ENCODE assay signal across 26 mouse cellular contexts in the genomic region with DNA sequence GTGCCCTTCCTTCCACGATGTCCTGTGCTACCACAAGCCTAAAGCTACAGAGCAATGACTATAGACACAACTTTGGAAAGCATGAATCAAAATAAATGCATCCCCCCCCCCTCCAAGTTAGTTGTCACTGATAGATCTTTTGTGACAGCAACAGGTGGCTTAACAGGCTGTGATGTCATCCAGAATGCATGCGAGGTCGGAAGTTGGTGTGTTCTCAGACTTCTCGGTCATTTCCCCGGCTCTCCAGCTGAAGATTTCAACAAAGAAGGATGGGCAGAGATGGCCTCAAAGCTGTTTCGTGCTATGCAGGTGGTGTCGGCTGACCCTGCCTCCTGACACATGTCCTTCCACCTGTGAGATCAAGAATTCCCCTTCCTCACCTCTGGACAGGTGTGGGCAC.
DNase-seq lines count a peak whose midpoint lies in the region; ATAC-seq and TF ChIP-seq lines count a peak whose summit lies in the region.
"Had no signal": no experiment of that assay in that cellular context is flagged by ENCODE, and none has a peak within 500 bp of the region (broad histone marks: within the 10 kb centered on the region; RNA-seq: fewer than 3 reads in every experiment).

No protein-coding gene starts in this region.

- H3K4me3 ChIP-seq in embryonic facial prominence, embryonic 12.5 days = no peak overlapping the region
- no peak overlapping the region for H3K4me3 ChIP-seq in embryonic facial prominence, embryonic 10.5 days
- no peak overlapping the region for H3K4me3 ChIP-seq in C2C12 (ENCODE audit: insufficient read depth, poor library complexity, severe bottlenecking)
- H3K4me3 ChIP-seq: embryonic facial prominence, embryonic 13.5 days; embryonic facial prominence, embryonic 15.5 days; erythroblast, embryonic 14.5 days; forebrain, embryonic 10.5 days; forebrain, embryonic 12.5 days had no signal

- H3K27me3 ChIP-seq in embryonic facial prominence, embryonic 12.5 days = peaks cover 9% of the 10 kb centered on the region; the same call in 1 of the 2 replicates
- peaks cover 44% of the 10 kb centered on the region for H3K27me3 ChIP-seq in embryonic facial prominence, embryonic 10.5 days (replicated peaks; ENCODE audit: low read depth, poor library complexity, severe bottlenecking)
- H3K27me3 ChIP-seq in C2C12 (ENCODE audit: control insufficient read depth, insufficient read depth, insufficient read length) = no peaks in the 10 kb centered on the region
- H3K27me3 ChIP-seq: embryonic facial prominence, embryonic 15.5 days had no signal

- no peak overlapping the region for H3ac ChIP-seq in C2C12 (ENCODE audit: control insufficient read depth, insufficient read length, low read depth)

- peaks cover 14% of the 10 kb centered on the region; the same call in 1 of the 2 replicates for H3K4me1 ChIP-seq in embryonic facial prominence, embryonic 12.5 days
- peaks cover 19% of the 10 kb centered on the region for H3K4me1 ChIP-seq in embryonic facial prominence, embryonic 10.5 days
- H3K4me1 ChIP-seq: forebrain, embryonic 12.5 days had no signal

- H3K79me2 ChIP-seq in C2C12 (ENCODE audit: control insufficient read depth, insufficient read depth) = no peaks in the 10 kb centered on the region

- WGBS in embryonic facial prominence, embryonic 12.5 days = 73% methylated on average over 7 of the region's 7 CpGs
- 81% methylated on average over 7 of the region's 7 CpGs for WGBS in embryonic facial prominence, embryonic 10.5 days

- no peak overlapping the region for H3K9ac ChIP-seq in embryonic facial prominence, embryonic 12.5 days
- H3K9ac ChIP-seq: embryonic facial prominence, embryonic 13.5 days; embryonic facial prominence, embryonic 15.5 days; forebrain, embryonic 12.5 days had no signal

- H3K36me3 ChIP-seq in embryonic facial prominence, embryonic 12.5 days = no peaks in the 10 kb centered on the region
- H3K36me3 ChIP-seq in embryonic facial prominence, embryonic 10.5 days (replicated peaks) = no peaks in the 10 kb centered on the region
- no peaks in the 10 kb centered on the region for H3K36me3 ChIP-seq in C2C12 (ENCODE audit: control insufficient read depth, insufficient read depth)
- H3K36me3 ChIP-seq: embryonic facial prominence, embryonic 13.5 days; embryonic facial prominence, embryonic 15.5 days; forebrain, embryonic 10.5 days; forebrain, embryonic 12.5 days had no signal

- no peaks in the 10 kb centered on the region for H3K9me3 ChIP-seq in embryonic facial prominence, embryonic 12.5 days
- 0 out of 2 replicates have a peak, but pooled peaks cover 3% of the 10 kb centered on the region for H3K9me3 ChIP-seq in embryonic facial prominence, embryonic 10.5 days
- H3K9me3 ChIP-seq: embryonic facial prominence, embryonic 13.5 days; embryonic facial prominence, embryonic 15.5 days had no signal

- ATAC-seq in embryonic facial prominence, embryonic 12.5 days (ENCODE audit: insufficient number of reproducible peaks, insufficient read depth, low FRiP score, low TSS enrichment) = 0 out of 2 replicates have a peak, but pooled peaks have one; percentile 5
- 0 out of 2 replicates have a peak, but pooled peaks have one; percentile 9 for ATAC-seq in monocyte, adult 5-6 weeks (replicated peaks; ENCODE audit: insufficient number of reproducible peaks, low FRiP score, low TSS enrichment, poor library complexity, severe bottlenecking)
- ATAC-seq: forebrain, embryonic 14.5 days; forebrain, embryonic 16.5 days had no signal

- TF ChIP-seq CTCF in C2C12 (IDR thresholded peaks at IDR 0.05; ENCODE audit: control insufficient read depth, insufficient read depth, insufficient read length) = no peak

- H3K79me3 ChIP-seq in C2C12 (ENCODE audit: low read depth) = no peaks in the 10 kb centered on the region

- no peak overlapping the region for H3K4me2 ChIP-seq in embryonic facial prominence, embryonic 12.5 days (replicated peaks)
- H3K4me2 ChIP-seq: embryonic facial prominence, embryonic 13.5 days; embryonic facial prominence, embryonic 15.5 days; forebrain, embryonic 12.5 days had no signal

- H3K27ac ChIP-seq in embryonic facial prominence, embryonic 12.5 days = no peak overlapping the region
- no peak overlapping the region for H3K27ac ChIP-seq in embryonic facial prominence, embryonic 10.5 days (replicated peaks)
- H3K27ac ChIP-seq: embryonic facial prominence, embryonic 13.5 days; embryonic facial prominence, embryonic 15.5 days; forebrain, embryonic 10.5 days; forebrain, embryonic 12.5 days had no signal

- no peak for DNase-seq in embryonic facial prominence, embryonic 10.5 days (ENCODE audit: low spot score)
- DNase-seq in heart, adult 11 months = peak; percentile 79
- no peak for DNase-seq in heart, postnatal 25 days (ENCODE audit: low spot score)
- no peak for DNase-seq in kidney, postnatal 10 days
- no peak for DNase-seq in thymus, postnatal 36 days
- DNase-seq: adrenal gland, adult 2 months; adrenal gland, postnatal 10 days; adrenal gland, postnatal 25 days; B cell, adult 2 months; cerebellum, adult 11 months; cerebellum, adult 18-20 months; cerebellum, adult 8-10 months; cerebellum, adult 9-11 months; cerebellum, postnatal 14 days; cerebellum, postnatal 36 days; embryo, embryonic 11 days had no signal

- intact Hi-C loops in heart, postnatal 25 days (cut with DNase I) = no loop called here

TF ChIP-seq in C2C12, 6 proteins besides CTCF, POLR2A, EP300 and RAD21:
- TF ChIP-seq MYOD1 (IDR thresholded peaks at IDR 0.05; ENCODE audit: control insufficient read depth, insufficient read length, low read depth) (peak; percentile 88), FOSL1 (IDR thresholded peaks at IDR 0.05; ENCODE audit: insufficient read depth, low read length, poor library complexity, severe bottlenecking) (no peak)
TF ChIP-seq in C2C12: peak in this region for 1.
